Mouse (Mus musculus) T-helper 17 cell (primary cell): ENCODE results near the gene Aip.
"Not testable (repeated sequence)": the region's sequence is repeated elsewhere in the genome, so short reads cannot be mapped to it uniquely, and the experiment has no call there.

Source experiments
- in situ Hi-C, 2 experiments: fragments of 300-600 bp; cut with MboI, MseI; formaldehyde crosslinking; loops; 1 replicate in 1 of 2; 2 replicates in 1 of 2; pipeline ENCODE4 v1.15.1; 2025; ENCODE audit warnings: high pct_unique_total_duplicates in 2 of 2

Gene Aip

GRCm38 (mm10) chr19:4136463-4136862, 10.8 kb upstream of the Aip start:
- in situ Hi-C loops, result no loop called here

DNA sequence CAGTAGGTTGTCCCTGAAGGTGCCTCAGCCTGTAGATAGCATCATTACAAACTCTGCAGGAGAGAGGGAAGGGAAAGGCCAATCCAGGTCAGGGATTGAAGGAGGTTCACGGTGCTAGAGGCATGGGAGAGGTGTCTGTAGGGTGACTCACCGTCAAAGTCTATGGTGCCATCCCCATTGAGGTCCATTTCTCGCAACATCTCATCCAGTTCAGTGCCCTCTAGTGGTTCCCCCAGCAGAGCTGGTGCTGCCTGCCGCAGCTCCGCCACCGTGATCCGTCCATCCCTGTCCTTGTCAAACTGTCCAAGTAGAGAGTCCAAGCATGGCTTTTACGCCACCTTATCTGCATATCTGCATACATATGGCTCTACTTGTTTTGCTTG, 10.3 kb upstream of the Aip start:
- in situ Hi-C loops, result not testable (repeated sequence)

DNA sequence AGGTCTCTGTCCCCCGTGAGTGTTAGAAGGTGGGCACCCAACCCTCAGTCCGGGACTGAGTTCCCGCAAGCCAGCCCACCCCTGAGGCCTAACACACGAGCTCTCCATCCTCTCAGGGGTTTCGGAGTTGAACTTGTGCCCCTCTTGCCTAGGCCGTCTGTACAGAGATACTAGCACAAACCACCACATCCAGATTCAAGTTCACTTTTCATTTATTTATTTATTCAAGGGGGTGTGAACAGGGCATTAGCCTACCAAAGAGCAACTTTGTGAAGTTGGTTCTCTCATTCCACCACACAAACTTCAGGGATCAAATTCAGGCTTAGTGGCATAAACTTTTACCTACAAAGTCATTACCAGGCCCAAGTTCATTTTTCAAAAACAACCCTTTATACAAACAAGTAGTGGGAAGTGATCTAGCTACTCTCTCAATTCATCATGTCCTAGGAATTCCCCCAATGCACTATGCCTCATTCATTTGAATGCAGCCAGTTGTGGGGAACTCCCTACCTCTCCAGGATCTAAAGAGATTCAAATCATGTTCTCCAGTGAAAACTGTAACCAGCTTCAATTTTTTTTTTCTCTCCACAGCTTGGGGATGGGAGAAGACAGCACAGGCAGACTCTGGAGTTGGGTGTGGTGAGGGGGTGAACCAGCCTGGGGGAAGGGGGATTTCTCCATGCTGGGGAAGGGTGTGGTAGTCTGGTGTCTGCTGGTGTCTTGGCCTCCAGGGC, 9.7 kb upstream of the Aip start:
- in situ Hi-C loops, result not testable (repeated sequence)

- in situ Hi-C loops, result no loop called here
Measured at GRCm38 (mm10) chr19:4134354-4134753, 8.7 kb upstream of the Aip start.

GRCm38 (mm10) chr19:4131768-4132167, 6.1 kb upstream of the Aip start:
- in situ Hi-C loops, result no loop called here

DNA sequence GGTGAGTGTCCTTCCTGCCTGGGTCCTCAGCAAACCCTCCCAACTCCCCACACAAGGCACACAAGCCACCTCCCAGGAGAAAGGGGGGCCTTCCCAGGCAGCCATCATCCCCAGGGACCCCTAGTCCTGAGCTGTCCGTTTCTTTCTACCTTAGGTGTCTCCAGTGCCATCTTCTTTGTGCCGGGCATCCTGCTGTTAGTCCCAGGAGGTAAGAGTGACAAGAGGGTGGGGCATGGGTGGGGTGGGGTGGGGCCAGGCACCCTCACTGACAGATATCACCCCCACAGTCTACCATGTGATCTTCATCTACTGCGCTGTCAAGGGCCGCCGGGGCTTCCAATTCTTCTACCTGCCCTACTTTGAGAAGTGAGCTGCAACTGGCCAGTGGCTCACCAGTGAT, 5.4 kb upstream of the Aip start:
- in situ Hi-C loops, result no loop called here

GRCm38 (mm10) chr19:4130106-4130505, 4.4 kb upstream of the Aip start:
- in situ Hi-C loops, result no loop called here

- in situ Hi-C loops, result no loop called here
Measured at GRCm38 (mm10) chr19:4129462-4129861, 3.8 kb upstream of the Aip start.

DNA sequence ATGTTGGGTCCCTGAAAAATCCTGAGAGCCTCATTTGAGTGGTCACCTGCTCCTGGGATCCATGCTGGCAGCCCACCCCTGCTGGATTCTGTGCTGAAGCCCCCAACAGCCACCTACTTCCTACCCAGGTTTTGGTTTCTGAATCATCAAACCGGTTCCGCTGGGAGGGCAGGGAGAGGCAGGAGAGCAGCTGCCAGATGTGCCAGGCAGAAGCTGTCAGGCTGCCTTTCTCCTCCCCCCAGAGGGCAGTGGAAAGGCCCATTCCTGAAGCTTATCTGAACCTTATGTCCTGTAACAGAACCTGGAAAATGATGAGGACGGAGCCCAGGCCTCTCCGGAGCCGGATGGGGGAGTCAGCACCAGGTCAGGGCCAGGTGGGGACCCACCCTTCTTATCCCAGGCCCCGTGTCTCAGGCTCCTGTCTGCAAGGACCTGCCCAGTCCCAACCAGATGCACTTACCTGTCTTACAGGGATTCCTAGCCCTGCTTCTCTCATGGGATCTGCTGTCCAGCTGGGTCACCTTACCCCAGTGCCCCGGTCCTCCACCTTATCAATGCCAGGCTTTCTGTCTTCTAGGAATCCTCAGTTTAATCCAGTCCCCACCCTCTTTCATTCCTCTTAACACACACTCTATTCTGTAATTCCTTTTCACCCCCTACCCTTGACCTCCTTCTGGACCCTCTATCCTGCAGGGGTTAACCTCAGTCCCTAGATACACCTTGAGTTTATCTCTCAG, 1.3 kb upstream of the Aip start:
- in situ Hi-C loops, result no loop called here

- in situ Hi-C loops, result not testable (repeated sequence)
Measured at GRCm38 (mm10) chr19:4125268-4125667, 390 bp downstream of the Aip start.

DNA sequence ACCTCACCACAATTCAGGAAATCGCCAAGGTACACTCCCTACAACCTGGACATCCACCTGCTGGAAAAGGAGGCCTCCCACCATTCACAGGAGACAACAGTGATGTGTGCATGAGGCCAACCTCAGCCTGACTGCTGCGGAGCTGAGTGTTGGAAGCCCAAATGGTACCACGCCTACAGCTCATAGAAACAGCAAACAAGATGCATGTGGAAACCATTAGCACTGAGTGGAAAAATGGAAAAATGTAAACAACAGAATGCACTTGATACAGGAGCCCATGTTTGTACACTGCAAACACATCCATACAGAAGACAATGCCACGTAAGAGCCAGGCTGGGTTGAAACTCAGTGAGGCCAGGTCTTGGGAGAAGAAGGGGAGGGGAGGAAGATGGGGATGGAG, 1.2 kb downstream of the Aip start:
- in situ Hi-C loops, result no loop called here

DNA sequence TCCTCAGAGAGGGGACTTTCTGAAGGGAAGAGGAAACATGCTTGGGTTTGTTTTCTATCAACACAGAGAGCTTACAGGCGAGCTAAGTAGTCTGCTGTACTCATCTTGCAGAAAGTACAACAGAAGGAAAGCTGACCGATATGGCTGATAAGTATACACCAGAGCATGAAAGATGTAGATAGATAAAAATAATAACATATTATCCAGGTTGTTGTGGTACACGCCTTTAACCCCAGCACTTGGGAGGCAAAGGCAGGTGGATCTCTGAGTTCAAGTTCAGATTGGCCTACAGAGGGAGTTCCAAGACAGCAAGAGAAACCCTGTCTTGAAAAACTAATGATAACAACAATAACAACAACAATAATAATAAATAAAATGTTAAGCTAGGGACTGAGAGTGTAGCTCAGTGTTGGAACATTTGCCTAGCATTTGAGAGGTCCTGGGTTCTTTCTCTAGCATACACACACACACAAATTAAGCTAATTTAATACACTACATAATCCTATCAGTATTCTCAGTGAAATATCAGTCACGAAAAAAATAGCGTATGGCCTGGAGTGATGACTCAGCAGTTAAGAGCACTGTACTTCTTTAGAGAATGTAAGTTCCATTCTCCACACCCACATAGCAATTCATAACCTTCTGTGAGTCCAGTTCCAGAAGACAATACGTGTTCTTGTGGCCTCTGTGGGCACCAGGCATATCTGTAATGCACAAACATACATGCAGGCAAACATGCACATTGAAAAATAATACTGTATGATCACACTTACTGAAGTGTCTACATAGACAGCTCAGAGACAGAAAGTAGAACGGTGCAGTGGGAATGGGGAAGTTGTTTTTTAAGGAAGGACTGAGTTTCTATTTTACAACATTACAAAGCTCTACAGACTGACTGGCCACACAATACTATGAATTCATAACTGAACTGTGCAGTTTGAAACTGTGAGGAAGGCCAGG, 3.0 kb downstream of the Aip start:
- in situ Hi-C loops, result no loop called here

- in situ Hi-C loops, result not testable (repeated sequence)
Measured at GRCm38 (mm10) chr19:4121896-4122295, 3.8 kb downstream of the Aip start.

GRCm38 (mm10) chr19:4121097-4121805, 4.4 kb downstream of the Aip start:
- in situ Hi-C loops, result no loop called here

DNA sequence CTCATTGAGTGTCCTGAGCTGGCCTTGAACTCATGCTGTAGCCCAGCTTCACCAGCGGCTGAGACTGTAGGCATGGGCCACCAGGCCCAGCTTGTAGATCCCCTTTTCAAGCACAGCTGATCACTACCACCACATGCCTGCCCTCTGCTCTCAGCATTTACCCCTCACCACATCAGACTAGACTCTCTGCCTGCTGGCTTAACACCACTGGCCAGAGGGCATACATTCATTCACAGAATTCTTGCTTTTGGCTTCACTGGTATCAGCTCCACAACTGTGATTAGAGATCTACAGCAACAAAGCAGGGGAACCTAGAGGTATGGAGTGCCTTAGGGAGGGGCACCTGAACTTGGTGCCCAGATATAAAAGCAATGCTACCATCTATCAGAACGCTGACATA, 5.2 kb downstream of the Aip start:
- in situ Hi-C loops, result no loop called here

GRCm38 (mm10) chr19:4119716-4120487, 5.8 kb downstream of the Aip start:
- in situ Hi-C loops, result loop anchor here in 1 of 2 experiments (10.0 kb wide), 1 partner anchor 385 kb away; no protein-coding TSS in a partner anchor

GRCm38 (mm10) chr19:4118350-4118749, 7.3 kb downstream of the Aip start:
- in situ Hi-C loops, result loop anchor here in 1 of 2 experiments (10.0 kb wide), 1 partner anchor 386 kb away; no protein-coding TSS in a partner anchor

DNA sequence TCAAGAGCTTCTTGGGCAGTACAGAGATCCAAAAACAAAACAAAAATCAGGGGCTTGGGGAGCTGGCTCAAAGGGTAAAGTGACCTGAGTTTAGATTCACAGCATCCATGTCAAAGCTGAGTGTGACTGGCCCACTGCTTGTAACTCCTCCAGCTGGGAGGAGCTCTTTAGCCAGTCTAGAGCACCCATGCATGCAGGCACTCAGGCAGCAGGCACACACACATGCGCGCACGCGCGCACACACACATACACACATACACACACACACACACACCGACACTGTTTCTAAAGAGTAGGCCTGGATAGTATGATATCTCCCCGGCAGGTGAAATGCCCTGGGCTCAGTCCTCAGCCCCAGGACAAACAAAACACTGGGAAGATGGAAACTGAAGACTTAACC, 8.7 kb downstream of the Aip start:
- in situ Hi-C loops, result loop anchor here in 1 of 2 experiments (10.0 kb wide), 1 partner anchor 388 kb away; no protein-coding TSS in a partner anchor

GRCm38 (mm10) chr19:4115816-4116215, 9.8 kb downstream of the Aip start:
- in situ Hi-C loops, result loop anchor here in 1 of 2 experiments (10.0 kb wide), 1 partner anchor 389 kb away; no protein-coding TSS in a partner anchor

- in situ Hi-C loops, result loop anchor here in 1 of 2 experiments (10.0 kb wide), 1 partner anchor 390 kb away; no protein-coding TSS in a partner anchor
Measured at GRCm38 (mm10) chr19:4115144-4115543, 10.5 kb downstream of the Aip start.
